Mouse (Mus musculus): Measurements from ENCODE around the gene Nox4.

Nox4 gene

GRCm38 (mm10) chr7:87371316-87371715, 125.4 kb downstream of the Nox4 start:
- DNase-seq (ENCODE audit: low spot score), result no peak

GRCm38 (mm10) chr7:87374322-87374721, 128.4 kb downstream of the Nox4 start:
- no peak for DNase-seq (ENCODE audit: low spot score)

- DNase-seq (ENCODE audit: low spot score), result no peak
Observed at GRCm38 (mm10) chr7:87374935-87375334, 129.0 kb downstream of the Nox4 start.

- no peak for DNase-seq (ENCODE audit: low spot score)
Observed at GRCm38 (mm10) chr7:87397023-87397422, 151.1 kb downstream of the Nox4 start.

GRCm38 (mm10) chr7:87411373-87411772, 165.5 kb downstream of the Nox4 start:
- peak; percentile 28 for DNase-seq (ENCODE audit: low spot score)

GRCm38 (mm10) chr7:87413271-87413670, 167.4 kb downstream of the Nox4 start:
- no peak for DNase-seq (ENCODE audit: low spot score)
